Mouse (Mus musculus) stomach, postnatal 0 days (tissue): ENCODE measurements around the gene Rps9. TPM values are rescaled to one million over a fixed set of nuclear protein-coding genes. Genes with fewer than 3 reads are reported as not detected.
A peak's percentile ranks its signal among the peaks of the same experiment; 100 is the strongest.
"Not testable (repeated sequence)": the region's sequence is repeated elsewhere in the genome, so short reads cannot be mapped to it uniquely, and the experiment has no call there.

ENCODE experiments used
- ATAC-seq: fragments of 200-750 bp; cut with Nextera tagmentation; 2 replicates; pipeline ENCODE4 v1.8.0; 2017; ENCODE audit not compliant: low FRiP score, low TSS enrichment
- DNase-seq: peaks from one replicate; pipeline ENCODE4 v3.0.0-alpha.2; 2016; ENCODE audit warnings: low spot score
- H3K27ac ChIP-seq: fragments of 300-500 bp; sonication (generic); replicated peaks from 2 replicates; pipeline ENCODE4 v1.5.1; 2014; ENCODE audit warnings: mild to moderate bottlenecking, control low read depth
- H3K27me3 ChIP-seq: fragments of 300-500 bp; sonication (generic); 2 replicates; pipeline ENCODE4 v1.6.1; 2014; ENCODE audit warnings: low read length; ENCODE audit not compliant: control insufficient read depth, insufficient read depth
- H3K36me3 ChIP-seq: fragments of 300-500 bp; sonication (generic); 2 replicates; pipeline ENCODE4 v1.6.1; 2014; ENCODE audit warnings: low read length, mixed read lengths; ENCODE audit not compliant: control insufficient read depth, insufficient read depth
- H3K4me1 ChIP-seq: fragments of 300-500 bp; sonication (generic); replicated peaks from 2 replicates; pipeline ENCODE4 v1.6.1; 2014; ENCODE audit warnings: antibody characterized with exemption; ENCODE audit not compliant: control insufficient read depth, insufficient read depth
- H3K4me2 ChIP-seq: fragments of 300-500 bp; sonication (generic); replicated peaks from 2 replicates; pipeline ENCODE4 v1.6.1; 2014; ENCODE audit warnings: low read depth, mild to moderate bottlenecking, control low read depth, moderate library complexity
- H3K4me3 ChIP-seq: fragments of 300-500 bp; sonication (generic); 2 replicates; pipeline ENCODE4 v1.5.1; 2014; ENCODE audit warnings: low read depth, low read length, control low read depth
- H3K9ac ChIP-seq: fragments of 300-500 bp; sonication (generic); 2 replicates; pipeline ENCODE4 v1.6.1; 2014; ENCODE audit warnings: mild to moderate bottlenecking, low read length, control low read depth, mixed read lengths
- H3K9me3 ChIP-seq: fragments of 300-500 bp; sonication (generic); 2 replicates; pipeline ENCODE4 v1.6.1; 2016; ENCODE audit warnings: low read length; ENCODE audit not compliant: control insufficient read depth
- CTCF ChIP-seq: IDR thresholded peaks from 2 replicates; pipeline ENCODE4 v1.5.1; 2016; ENCODE audit warnings: antibody characterized with exemption, low read depth, mild to moderate bottlenecking, moderate library complexity
- EP300 ChIP-seq: optimal IDR thresholded peaks from 2 replicates; pipeline ENCODE3; 2016; ENCODE audit warnings: antibody characterized with exemption
- WGBS: fragments of 180-500 bp; shearing (Covaris S2); extraction: QIAGEN DNeasy Blood & Tissue Kit; methylation state at CpG from one replicate; pipeline ENCODE4 v1.1.7; 2014; 5-methylcytosine and 5-hydroxymethylcytosine counted together
- polyA plus RNA-seq: library from polyadenylated mRNA; unstranded; fragments of >200 nt; fragmentation: Nextera tagmentation; extraction: Ambion mirVana; gene quantifications from 2 replicates; pipeline ENCODE4 v1.2.1, GENCODE M21; 2015

The Rps9 gene
- polyA plus RNA-seq, 1 experiment from 2014 or later: 1,141 TPM

- no peaks in the 10 kb centered on the region for H3K9me3 ChIP-seq
- H3K4me1 ChIP-seq: no peaks in the 10 kb centered on the region
- H3K4me2 ChIP-seq: peak overlapping the region; percentile 79
- ATAC-seq: no peak
- DNase-seq: no peak
- TF ChIP-seq EP300 (no peak), CTCF (no peak)
- no peaks in the 10 kb centered on the region for H3K27me3 ChIP-seq
- peak overlapping the region; percentile 95 for H3K27ac ChIP-seq
- peak overlapping the region; percentile 83 for H3K4me3 ChIP-seq
- H3K9ac ChIP-seq: peak overlapping the region; percentile 77
- WGBS: 0% methylated on average over 18 of the region's 18 CpGs
- H3K36me3 ChIP-seq: peaks cover 13% of the 10 kb centered on the region
Observed at GRCm38 (mm10) chr7:3693809-3694075, 10.1 kb upstream of the Rps9 start.

- Histone ChIP-seq H3K4me3 (peak overlapping the region; percentile 83), H3K9ac (peak overlapping the region; percentile 77), H3K9me3 (no peaks in the 10 kb centered on the region), H3K4me1 (no peaks in the 10 kb centered on the region), H3K4me2 (peak overlapping the region; percentile 79), H3K27me3 (no peaks in the 10 kb centered on the region), H3K36me3 (peaks cover 13% of the 10 kb centered on the region), H3K27ac (peak overlapping the region; percentile 95)
- peak; percentile 80 for DNase-seq
- WGBS: under 1% methylated on average over 41 of the region's 55 CpGs
- ATAC-seq: peak; percentile 56
- no peak for TF ChIP-seq CTCF
- TF ChIP-seq EP300: no peak
Observed at GRCm38 (mm10) chr7:3694076-3694948, 9.5 kb upstream of the Rps9 start.

GRCm38 (mm10) chr7:3694949-3695305 lies 8.9 kb upstream of the Rps9 start:
- Histone ChIP-seq H3K4me3 (peak overlapping the region; percentile 83), H3K27ac (peak overlapping the region; percentile 95), H3K4me2 (peak overlapping the region; percentile 79), H3K36me3 (peaks cover 13% of the 10 kb centered on the region), H3K9ac (peak overlapping the region; percentile 77)
- not testable (repeated sequence) for H3K9me3 ChIP-seq, DNase-seq, H3K27me3 ChIP-seq, H3K4me1 ChIP-seq, ATAC-seq
- 3% methylated on average over 9 of the region's 9 CpGs for WGBS

- ATAC-seq (no peak), DNase-seq (no peak)
- Histone ChIP-seq H3K4me2 (no peak overlapping the region), H3K9me3 (no peaks in the 10 kb centered on the region), H3K36me3 (peaks cover 15% of the 10 kb centered on the region), H3K27me3 (no peaks in the 10 kb centered on the region), H3K27ac (no peak overlapping the region), H3K4me1 (no peaks in the 10 kb centered on the region), H3K9ac (no peak overlapping the region), H3K4me3 (no peak overlapping the region)
- 93% methylated on average over 6 of the region's 6 CpGs for WGBS
- no peak for TF ChIP-seq EP300
- no peak for TF ChIP-seq CTCF
Observed at GRCm38 (mm10) chr7:3698471-3698870, 5.3 kb upstream of the Rps9 start.

- Histone ChIP-seq H3K9me3 (no peaks in the 10 kb centered on the region), H3K9ac (peak overlapping the region; percentile 53), H3K4me2 (peak overlapping the region; percentile 56), H3K4me1 (peaks cover 4% of the 10 kb centered on the region; the same call in 1 of the 2 replicates), H3K4me3 (peak overlapping the region; percentile 63), H3K36me3 (peaks cover 14% of the 10 kb centered on the region), H3K27me3 (no peaks in the 10 kb centered on the region), H3K27ac (peak overlapping the region; percentile 82)
- WGBS: 22% methylated on average over 6 of the region's 6 CpGs
- TF ChIP-seq EP300 (no peak), CTCF (no peak)
- DNase-seq (no peak), ATAC-seq (peak; percentile 33)
Observed at GRCm38 (mm10) chr7:3703148-3703878, 480 bp upstream of the Rps9 start.

- under 1% methylated on average over 20 of the region's 20 CpGs for WGBS
- H3K4me2 ChIP-seq: peak overlapping the region; percentile 73
- H3K36me3 ChIP-seq: peaks cover 10% of the 10 kb centered on the region
- H3K27me3 ChIP-seq: no peaks in the 10 kb centered on the region
- H3K27ac ChIP-seq: peak overlapping the region; percentile 95
- peak overlapping the region; percentile 82 for H3K9ac ChIP-seq
- peak; percentile 48 for ATAC-seq
- TF ChIP-seq CTCF: no peak
- no peak for TF ChIP-seq EP300
- H3K4me1 ChIP-seq: peaks cover 4% of the 10 kb centered on the region; the same call in 1 of the 2 replicates
- DNase-seq: peak; percentile 54
- no peaks in the 10 kb centered on the region for H3K9me3 ChIP-seq
- peak overlapping the region; percentile 63 for H3K4me3 ChIP-seq
Observed at GRCm38 (mm10) chr7:3704475-3704874, 682 bp downstream of the Rps9 start.

GRCm38 (mm10) chr7:3705461-3705860 lies 1.7 kb downstream of the Rps9 start:
- H3K27me3 ChIP-seq, H3K36me3 ChIP-seq, H3K9me3 ChIP-seq, DNase-seq, H3K27ac ChIP-seq, H3K4me1 ChIP-seq, ATAC-seq: not testable (repeated sequence)
- H3K4me2 ChIP-seq: peak overlapping the region; percentile 73
- peak overlapping the region; percentile 82 for H3K9ac ChIP-seq
- H3K4me3 ChIP-seq: peak overlapping the region; percentile 63
- 3% methylated on average over 6 of the region's 7 CpGs for WGBS
